Mouse (Mus musculus) limb, embryonic 14.5 days (tissue): ENCODE data around the gene Ifitm1. TPM values are rescaled to one million over a fixed set of nuclear protein-coding genes. Genes with fewer than 3 reads are reported as not detected.
A peak's percentile ranks its signal among the peaks of the same experiment; 100 is the strongest.

Experiments
- ATAC-seq: fragments of 200-750 bp; cut with Nextera tagmentation; 2 replicates; pipeline ENCODE4 v1.8.0; 2017; ENCODE audit warnings: low read depth, moderate number of reproducible peaks, moderate TSS enrichment; ENCODE audit not compliant: low FRiP score
- DNase-seq: peaks from one replicate; pipeline ENCODE4 v3.0.0-alpha.2; 2015; ENCODE audit warnings: low spot score
- H3K27ac ChIP-seq: fragments of 300-500 bp; sonication (generic); replicated peaks from 2 replicates; pipeline ENCODE4 v1.5.1; 2014; ENCODE audit warnings: low read depth, mild to moderate bottlenecking, low read length, moderate library complexity, mixed read lengths
- H3K27me3 ChIP-seq: fragments of 300-500 bp; sonication (generic); 2 replicates; pipeline ENCODE4 v1.6.1; 2014; ENCODE audit warnings: low read length, mixed read lengths; ENCODE audit not compliant: control insufficient read depth, insufficient read depth
- H3K36me3 ChIP-seq: fragments of 300-500 bp; sonication (generic); 2 replicates; pipeline ENCODE4 v1.6.1; 2014; ENCODE audit warnings: mild to moderate bottlenecking, low read length, moderate library complexity, mixed read lengths; ENCODE audit not compliant: control insufficient read depth, insufficient read depth
- H3K4me1 ChIP-seq: fragments of 300-500 bp; sonication (generic); 2 replicates; pipeline ENCODE4 v1.6.1; 2014; ENCODE audit warnings: antibody characterized with exemption, low read length, mixed read lengths; ENCODE audit not compliant: control insufficient read depth, insufficient read depth
- H3K4me2 ChIP-seq: fragments of 300-500 bp; sonication (generic); replicated peaks from 2 replicates; pipeline ENCODE4 v1.6.1; 2014; ENCODE audit warnings: low read depth, mild to moderate bottlenecking, low read length, moderate library complexity; ENCODE audit not compliant: severe bottlenecking
- H3K4me3 ChIP-seq: fragments of 300-500 bp; sonication (generic); replicated peaks from 2 replicates; pipeline ENCODE4 v1.5.1; 2014; ENCODE audit warnings: low read length
- H3K9ac ChIP-seq: fragments of 300-500 bp; sonication (generic); 2 replicates; pipeline ENCODE4 v1.6.1; 2014; ENCODE audit warnings: mild to moderate bottlenecking, low read depth, low read length, moderate library complexity; ENCODE audit not compliant: severe bottlenecking
- H3K9me3 ChIP-seq: fragments of 300-500 bp; sonication (generic); 2 replicates; pipeline ENCODE4 v1.6.1; 2016; ENCODE audit warnings: low read length; ENCODE audit not compliant: control insufficient read depth
- POLR2A ChIP-seq: fragments of 200-500 bp; IDR thresholded peaks from 2 replicates; pipeline ENCODE4 v1.8.0; 2012; ENCODE audit warnings: inconsistent platforms, mild to moderate bottlenecking, moderate library complexity, borderline replicate concordance; ENCODE audit not compliant: insufficient read depth, insufficient read length; ENCODE audit errors: extremely low read depth
- WGBS: fragments of 180-500 bp; shearing (Covaris S2); extraction: QIAGEN DNeasy Blood & Tissue Kit; methylation state at CpG from one replicate; pipeline ENCODE4 v1.1.7; 2014; 5-methylcytosine and 5-hydroxymethylcytosine counted together
- polyA plus RNA-seq, 2 experiments: library from polyadenylated mRNA; depleted of rRNA in 1 of 2; stranded (reverse) in 1 of 2; unstranded in 1 of 2; fragments of >200 nt; fragmentation: Nextera tagmentation in 1 of 2; extraction: Ambion mirVana in 1 of 2; gene quantifications; 2 replicates each; pipeline versions ENCODE4 v1.2.1 to v1.2.3; 2012 to 2014

Ifitm1 gene
- polyA plus RNA-seq, 2 experiments, result 55.4 to 68.1 TPM

DNA sequence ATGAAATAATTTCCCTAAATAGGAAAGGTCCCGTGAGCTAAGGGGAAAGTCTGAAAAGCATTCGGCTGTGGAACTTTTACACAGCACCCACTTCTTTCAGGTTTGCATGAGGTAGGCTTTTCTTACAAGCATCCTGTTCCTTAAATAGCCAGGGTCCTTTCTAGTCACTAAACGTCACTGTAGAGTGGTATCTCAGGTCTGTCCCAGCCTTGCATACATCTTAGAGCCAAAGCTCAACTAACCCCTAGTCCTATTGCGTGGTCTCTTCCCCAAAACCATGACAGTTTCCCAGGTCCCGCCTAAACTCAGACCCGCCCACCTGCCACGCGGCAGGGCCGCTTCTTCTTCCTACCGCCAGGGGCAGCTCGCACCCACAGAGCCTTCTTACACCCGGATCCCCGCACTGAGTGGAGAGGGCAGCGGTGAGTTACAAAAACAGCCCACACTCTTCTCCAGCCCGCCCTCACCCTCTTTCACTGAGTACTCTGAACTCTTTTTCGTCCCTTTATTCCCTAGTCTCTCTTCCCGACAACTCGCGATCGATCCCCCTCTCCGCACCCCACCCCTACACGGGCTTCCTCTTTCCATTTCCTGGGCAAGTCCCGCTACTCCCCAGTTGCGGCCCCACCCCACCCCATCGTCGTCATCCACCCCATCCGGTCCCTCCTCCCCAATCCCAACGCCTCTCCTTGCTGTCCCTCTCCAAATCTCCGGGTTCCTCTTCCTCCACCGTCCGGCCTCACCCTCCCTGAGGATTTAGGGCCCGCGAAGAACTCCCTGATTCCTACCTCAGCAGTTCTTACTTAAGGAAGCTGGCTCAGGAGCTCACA lies 25.6 kb upstream of the Ifitm1 start, which contains the start of gene Pgghg:
Gene Pgghg, plus strand, starts transcription at position 170 of the 830 bp plus-strand sequence.
- H3K27ac ChIP-seq, result peak within 1 kb of the TSS; percentile 90
- ATAC-seq (peak; percentile 91), DNase-seq (peak; percentile 89)
- H3K4me3 ChIP-seq, result peak within 1 kb of the TSS; percentile 50
- peaks cover 27% of the 10 kb centered on the region for H3K4me1 ChIP-seq
- H3K27me3 ChIP-seq, result no peaks in the 10 kb centered on the region
- 2% methylated on average over 33 of the region's 33 CpGs for WGBS
- H3K36me3 ChIP-seq, result peaks cover 17% of the 10 kb centered on the region
- H3K9ac ChIP-seq, result peak within 1 kb of the TSS; percentile 73
- no peaks in the 10 kb centered on the region for H3K9me3 ChIP-seq
- TF ChIP-seq POLR2A, result 0 out of 2 replicates have a peak, but pooled peaks have one; percentile 46
- peak within 1 kb of the TSS; percentile 69 for H3K4me2 ChIP-seq

DNA sequence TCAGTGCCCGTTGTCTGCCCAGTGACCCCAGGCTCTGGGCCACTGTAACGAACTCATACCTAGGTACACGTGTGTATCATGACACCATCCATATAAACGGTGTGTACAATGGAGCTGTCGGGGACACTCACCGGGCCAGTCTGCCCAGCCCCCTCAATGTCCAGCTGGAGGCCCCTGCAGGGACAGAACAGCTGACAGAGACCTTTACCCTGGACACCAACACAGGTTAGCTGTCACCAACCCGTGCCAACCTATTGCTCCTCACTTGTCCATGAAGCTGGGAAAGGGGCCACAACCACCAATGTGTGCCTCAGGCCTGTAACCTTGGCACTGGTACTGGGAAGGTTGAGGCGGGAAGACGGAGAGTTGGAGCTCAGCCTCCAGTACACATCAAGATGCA lies 24.7 kb upstream of the Ifitm1 start:
- H3K27ac ChIP-seq, result peak overlapping the region; percentile 90
- H3K4me1 ChIP-seq, result peaks cover 27% of the 10 kb centered on the region
- no peak for DNase-seq
- peaks cover 26% of the 10 kb centered on the region for H3K36me3 ChIP-seq
- 58% methylated on average over 9 of the region's 9 CpGs for WGBS
- H3K27me3 ChIP-seq, result no peaks in the 10 kb centered on the region
- no peaks in the 10 kb centered on the region for H3K9me3 ChIP-seq
- peak overlapping the region; percentile 73 for H3K9ac ChIP-seq
- H3K4me3 ChIP-seq, result peak overlapping the region; percentile 50
- ATAC-seq, result no peak
- peak overlapping the region; percentile 69 for H3K4me2 ChIP-seq
- TF ChIP-seq POLR2A, result no peak

DNA sequence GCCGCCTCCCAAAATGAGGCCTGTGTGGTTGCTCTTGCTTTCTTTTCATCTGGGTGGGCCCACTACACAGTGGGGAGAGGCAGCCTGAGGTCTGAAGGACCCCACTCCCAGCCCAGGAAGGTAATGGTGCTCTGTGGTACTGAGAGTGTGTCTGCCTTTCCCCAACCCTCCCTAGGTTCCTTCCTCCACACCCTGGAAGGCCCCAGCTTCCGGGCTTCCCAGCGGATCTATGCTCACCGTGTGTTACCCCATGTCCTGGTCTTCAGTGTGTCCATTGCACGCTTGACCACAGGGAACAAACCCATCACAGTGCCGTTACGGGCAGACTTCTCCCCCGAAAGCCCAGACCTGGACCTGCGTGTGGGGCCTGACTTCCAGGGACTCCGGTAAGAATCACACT lies 24.2 kb upstream of the Ifitm1 start:
- H3K4me2 ChIP-seq, result peak overlapping the region; percentile 69
- TF ChIP-seq POLR2A, result no peak
- ATAC-seq, result no peak
- peak overlapping the region; percentile 50; the same call in 1 of the 2 replicates for H3K4me3 ChIP-seq
- H3K36me3 ChIP-seq, result peaks cover 31% of the 10 kb centered on the region
- WGBS, result 93% methylated on average over 10 of the region's 10 CpGs
- H3K27ac ChIP-seq, result no peak overlapping the region; the same call in 1 of the 2 replicates
- no peak overlapping the region for H3K9ac ChIP-seq
- no peak for DNase-seq
- no peaks in the 10 kb centered on the region for H3K27me3 ChIP-seq
- H3K4me1 ChIP-seq, result peaks cover 27% of the 10 kb centered on the region
- no peaks in the 10 kb centered on the region for H3K9me3 ChIP-seq

DNA sequence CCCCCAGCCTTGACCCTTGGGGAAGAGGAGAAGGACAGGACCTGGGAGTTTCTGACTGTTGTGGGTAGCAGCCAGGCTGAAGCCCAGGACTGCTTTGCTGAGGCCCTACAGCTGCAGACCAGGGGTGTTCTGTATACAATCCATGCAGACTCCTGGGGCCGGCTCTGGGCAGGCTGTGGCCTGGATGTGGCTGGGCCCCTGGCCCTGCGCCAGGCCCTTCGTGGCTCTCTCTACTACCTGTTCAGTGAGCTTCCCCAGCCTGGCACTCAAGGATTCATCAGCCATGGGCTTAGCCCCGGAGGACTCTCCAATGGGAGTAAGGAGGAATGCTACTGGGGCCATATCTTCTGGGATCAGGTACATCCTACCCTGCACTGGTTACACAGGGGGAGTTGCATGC lies 23.7 kb upstream of the Ifitm1 start:
- WGBS, result 69% methylated on average over 4 of the region's 4 CpGs
- H3K4me1 ChIP-seq, result peaks cover 27% of the 10 kb centered on the region
- no peak overlapping the region for H3K27ac ChIP-seq
- no peak overlapping the region for H3K9ac ChIP-seq
- no peak overlapping the region for H3K4me3 ChIP-seq
- no peaks in the 10 kb centered on the region for H3K9me3 ChIP-seq
- peaks cover 36% of the 10 kb centered on the region for H3K36me3 ChIP-seq
- no peaks in the 10 kb centered on the region for H3K27me3 ChIP-seq
- no peak for DNase-seq
- no peak for TF ChIP-seq POLR2A
- ATAC-seq, result no peak
- H3K4me2 ChIP-seq, result no peak overlapping the region

DNA sequence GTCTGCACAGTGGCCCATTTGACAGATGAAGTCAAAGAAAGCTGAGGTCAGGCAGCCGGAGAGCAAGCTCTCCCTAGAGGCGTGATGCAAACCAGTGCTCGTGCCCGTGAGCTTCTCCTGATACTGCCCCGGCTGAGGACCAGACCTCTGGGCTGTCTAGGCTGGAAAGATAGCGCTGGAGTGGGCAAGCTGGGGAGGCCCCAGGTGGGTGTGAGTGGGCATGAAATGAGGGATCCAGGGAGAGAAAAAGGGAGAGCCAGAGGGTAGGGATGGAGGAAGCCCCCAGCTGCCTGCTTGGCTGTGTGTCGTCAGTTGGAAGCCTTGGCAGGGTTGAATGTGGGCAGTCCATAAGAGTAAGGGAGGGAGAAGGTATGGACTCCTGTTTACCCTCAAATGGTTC lies 22.8 kb upstream of the Ifitm1 start:
- peaks cover 44% of the 10 kb centered on the region for H3K36me3 ChIP-seq
- peaks cover 22% of the 10 kb centered on the region for H3K4me1 ChIP-seq
- DNase-seq (no peak), ATAC-seq (no peak)
- no peaks in the 10 kb centered on the region for H3K27me3 ChIP-seq
- H3K27ac ChIP-seq, result no peak overlapping the region
- H3K4me3 ChIP-seq, result no peak overlapping the region
- H3K4me2 ChIP-seq, result no peak overlapping the region
- no peak overlapping the region for H3K9ac ChIP-seq
- TF ChIP-seq POLR2A, result no peak
- 89% methylated on average over 7 of the region's 7 CpGs for WGBS
- H3K9me3 ChIP-seq, result no peaks in the 10 kb centered on the region
